Mouse (Mus musculus): ENCODE data around the gene BC028528. TPM values are rescaled to one million over a fixed set of nuclear protein-coding genes. Genes with fewer than 3 reads are reported as not detected.
"Not testable (repeated sequence)": the region's sequence is repeated elsewhere in the genome, so short reads cannot be mapped to it uniquely, and the experiment has no call there.

Gene BC028528
- total RNA-seq, 4 experiments from 2014 or later, result 6.0 to 14.9 (median 8.1) TPM

GRCm38 (mm10) chr3:95879063-95879462 lies 12.7 kb downstream of the BC028528 start:
- no peak for DNase-seq (ENCODE audit: low spot score in 2 of 2)

GRCm38 (mm10) chr3:95872048-95872447 lies 19.8 kb downstream of the BC028528 start:
- DNase-seq (ENCODE audit: low spot score in 2 of 2), result no peak

- DNase-seq (ENCODE audit: low spot score in 2 of 2), result peak; percentile 74 to 85
These were observed 20.4 kb downstream of the BC028528 start, which contains the start of gene Mrps21 for GRCm38 (mm10) chr3:95871392-95871867. Gene Mrps21 (minus strand): TSS chr3:95871519.

GRCm38 (mm10) chr3:95870976-95871375 lies 20.8 kb downstream of the BC028528 start:
- no peak for DNase-seq (ENCODE audit: low spot score in 2 of 2)

GRCm38 (mm10) chr3:95867408-95867807 lies 24.4 kb downstream of the BC028528 start:
- no peak for DNase-seq (ENCODE audit: low spot score in 2 of 2)

- DNase-seq (ENCODE audit: low spot score in 2 of 2), result no peak
These were observed 25.7 kb downstream of the BC028528 start for GRCm38 (mm10) chr3:95866071-95866470.

GRCm38 (mm10) chr3:95865571-95865970 lies 26.2 kb downstream of the BC028528 start:
- DNase-seq (ENCODE audit: low spot score in 2 of 2), result no peak

- DNase-seq (ENCODE audit: low spot score in 2 of 2), result peak; percentile 47 to 84
These were observed 26.8 kb downstream of the BC028528 start for GRCm38 (mm10) chr3:95865050-95865449.

- no peak for DNase-seq (ENCODE audit: low spot score in 2 of 2)
These were observed 28.2 kb downstream of the BC028528 start for GRCm38 (mm10) chr3:95863578-95863977.

- DNase-seq (ENCODE audit: low spot score in 2 of 2), result no peak
These were observed 30.0 kb downstream of the BC028528 start for GRCm38 (mm10) chr3:95861796-95862195.

- DNase-seq (ENCODE audit: low spot score in 2 of 2), result no peak
These were observed 30.6 kb downstream of the BC028528 start for GRCm38 (mm10) chr3:95861216-95861615.

- no peak for DNase-seq (ENCODE audit: low spot score in 2 of 2)
These were observed 31.5 kb downstream of the BC028528 start for GRCm38 (mm10) chr3:95860323-95860722.

- not testable (repeated sequence) for DNase-seq (ENCODE audit: low spot score in 2 of 2)
These were observed 33.5 kb downstream of the BC028528 start for GRCm38 (mm10) chr3:95858278-95858677.

GRCm38 (mm10) chr3:95857050-95857449 lies 34.8 kb downstream of the BC028528 start:
- not testable (repeated sequence) for DNase-seq (ENCODE audit: low spot score in 2 of 2)

- no peak for DNase-seq (ENCODE audit: low spot score in 2 of 2)
These were observed 35.7 kb downstream of the BC028528 start for GRCm38 (mm10) chr3:95856115-95856514.

- DNase-seq (ENCODE audit: low spot score in 2 of 2), result peak; percentile 84 to 92
These were observed 36.2 kb downstream of the BC028528 start, which contains the start of gene Prpf3 for GRCm38 (mm10) chr3:95855502-95856089. Gene Prpf3 (minus strand): TSS chr3:95855885.

GRCm38 (mm10) chr3:95851317-95851716 lies 40.5 kb downstream of the BC028528 start:
- DNase-seq (ENCODE audit: low spot score in 2 of 2), result no peak

GRCm38 (mm10) chr3:95850611-95851010 lies 41.2 kb downstream of the BC028528 start:
- DNase-seq (ENCODE audit: low spot score in 2 of 2), result no peak

GRCm38 (mm10) chr3:95842503-95843214 lies 49.1 kb downstream of the BC028528 start:
- no peak for DNase-seq (ENCODE audit: low spot score in 2 of 2)

- DNase-seq (ENCODE audit: low spot score in 2 of 2), result no peak
These were observed 52.6 kb downstream of the BC028528 start for GRCm38 (mm10) chr3:95839250-95839649.
